Mouse (Mus musculus) frontal cortex, postnatal 36 days (tissue): ENCODE data around the gene Ntsr2.
A peak's percentile ranks its signal among the peaks of the same experiment; 100 is the strongest.

Source experiments
- DNase-seq, 2 experiments: peaks; one replicate each; pipeline ENCODE4 v3.0.0; 2022; ENCODE audit warnings: low spot score in 2 of 2

Ntsr2 gene

GRCm38 (mm10) chr12:16653332-16654093 is at the start of gene Ntsr2:
Gene Ntsr2, plus strand, starts transcription at chr12:16653382.
- peak; percentile 68 to 72 for DNase-seq

GRCm38 (mm10) chr12:16605624-16606023 is 47.6 kb upstream of the Ntsr2 start:
- DNase-seq, result peak; percentile 51 to 60

DNA sequence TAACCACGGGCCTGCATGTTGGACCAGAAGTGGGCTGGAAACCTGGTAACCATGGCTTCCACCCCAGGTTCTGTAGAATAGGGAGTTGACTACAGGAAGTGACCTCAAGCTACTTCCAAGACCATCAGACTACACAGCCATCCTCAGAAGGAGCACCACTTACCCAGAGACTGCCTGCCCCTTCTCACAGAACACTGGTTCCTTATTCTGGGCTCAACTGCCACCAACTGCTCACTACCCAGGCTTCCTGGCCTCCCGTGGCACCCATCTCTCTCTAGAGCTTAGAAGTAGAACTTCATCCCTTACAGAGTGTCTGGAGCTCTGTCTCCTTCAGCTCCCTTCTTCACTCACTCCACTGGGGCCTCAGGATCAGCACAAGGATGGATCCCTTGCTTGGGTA is 42.2 kb upstream of the Ntsr2 start, which contains the start of gene Lpin1:
Gene Lpin1 (minus strand): TSS at position 31 of the 400 bp plus-strand sequence.
- DNase-seq, result no peak

GRCm38 (mm10) chr12:16614556-16614955 is 38.6 kb upstream of the Ntsr2 start:
- no peak for DNase-seq

GRCm38 (mm10) chr12:16615738-16616137 is 37.4 kb upstream of the Ntsr2 start:
- DNase-seq, result no peak

GRCm38 (mm10) chr12:16618512-16619274 is 34.5 kb upstream of the Ntsr2 start:
- peak; percentile 51 to 66 for DNase-seq

GRCm38 (mm10) chr12:16619453-16619852 is 33.7 kb upstream of the Ntsr2 start:
- DNase-seq, result no peak

GRCm38 (mm10) chr12:16620230-16620629 is 33.0 kb upstream of the Ntsr2 start:
- DNase-seq, result no peak

DNA sequence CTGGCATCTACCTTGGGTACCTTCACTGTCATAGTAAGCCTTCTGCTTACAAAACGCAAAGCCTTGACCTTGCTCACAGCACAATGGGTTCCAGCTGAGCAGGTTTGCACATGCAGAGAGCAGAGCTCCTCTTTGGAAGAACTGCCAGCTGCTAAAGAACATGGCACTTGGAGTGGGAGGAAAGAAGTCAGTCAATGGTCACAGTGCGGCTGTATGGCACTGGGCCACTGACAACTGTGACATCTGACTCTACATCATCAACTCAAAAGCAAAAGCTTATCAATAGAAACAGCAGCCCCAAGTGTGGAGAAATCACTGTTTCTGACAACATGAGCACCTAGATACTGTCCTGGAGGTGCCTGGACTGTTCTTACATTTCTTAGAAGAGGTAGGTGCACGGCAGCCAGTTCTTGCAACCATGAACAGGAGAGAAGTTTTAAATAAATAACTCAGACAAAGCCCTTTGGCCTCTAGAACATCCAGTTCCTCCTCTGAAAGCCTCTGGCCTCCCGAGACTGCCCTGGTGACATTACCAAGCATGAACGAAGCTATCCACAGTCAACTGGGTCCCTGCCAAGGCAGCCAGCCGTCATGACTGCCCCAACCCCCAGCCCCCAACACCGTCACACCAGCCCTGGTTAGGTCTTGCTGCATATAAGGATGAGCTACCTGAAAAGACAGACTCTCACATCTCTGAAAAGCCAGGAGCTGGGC is 22.9 kb upstream of the Ntsr2 start:
- DNase-seq, result no peak

DNA sequence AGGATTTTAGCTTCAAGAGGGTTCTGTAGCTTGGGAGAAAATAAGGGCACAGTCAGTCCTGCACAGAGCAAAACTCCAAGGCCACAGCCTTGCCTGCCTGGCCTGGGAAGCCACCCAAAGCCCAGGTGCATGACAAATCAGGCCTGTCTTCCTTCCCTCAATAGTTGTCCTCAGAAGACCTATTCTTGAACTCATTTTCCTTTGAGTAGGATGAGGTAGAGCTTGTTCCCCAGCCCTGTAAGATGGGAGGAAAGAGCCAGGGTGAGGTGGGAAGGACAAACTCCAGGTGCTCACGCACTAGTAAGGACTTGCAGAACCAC is 22.4 kb upstream of the Ntsr2 start:
- no peak for DNase-seq

GRCm38 (mm10) chr12:16631423-16631822 is 21.8 kb upstream of the Ntsr2 start:
- DNase-seq, result no peak

DNA sequence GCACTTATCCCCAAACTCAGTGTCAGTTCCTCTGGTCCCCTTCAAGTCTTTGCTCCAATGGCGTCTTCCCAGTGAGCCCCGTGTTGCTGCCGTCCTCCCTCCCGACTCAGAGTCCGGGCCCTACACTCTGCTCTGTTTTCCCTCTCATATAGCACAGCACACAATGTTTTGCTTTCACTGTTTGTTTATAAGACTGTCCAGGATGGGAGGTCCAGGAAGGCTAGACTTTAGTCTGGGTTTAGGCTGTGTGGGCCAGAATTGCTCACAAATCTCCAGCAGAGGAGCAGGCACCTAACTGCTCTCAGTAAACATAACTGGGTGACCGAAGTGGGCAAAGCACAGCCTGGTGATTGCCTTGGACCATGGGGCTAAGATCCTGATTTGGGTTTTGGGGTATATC is 19.9 kb upstream of the Ntsr2 start:
- no peak for DNase-seq

DNA sequence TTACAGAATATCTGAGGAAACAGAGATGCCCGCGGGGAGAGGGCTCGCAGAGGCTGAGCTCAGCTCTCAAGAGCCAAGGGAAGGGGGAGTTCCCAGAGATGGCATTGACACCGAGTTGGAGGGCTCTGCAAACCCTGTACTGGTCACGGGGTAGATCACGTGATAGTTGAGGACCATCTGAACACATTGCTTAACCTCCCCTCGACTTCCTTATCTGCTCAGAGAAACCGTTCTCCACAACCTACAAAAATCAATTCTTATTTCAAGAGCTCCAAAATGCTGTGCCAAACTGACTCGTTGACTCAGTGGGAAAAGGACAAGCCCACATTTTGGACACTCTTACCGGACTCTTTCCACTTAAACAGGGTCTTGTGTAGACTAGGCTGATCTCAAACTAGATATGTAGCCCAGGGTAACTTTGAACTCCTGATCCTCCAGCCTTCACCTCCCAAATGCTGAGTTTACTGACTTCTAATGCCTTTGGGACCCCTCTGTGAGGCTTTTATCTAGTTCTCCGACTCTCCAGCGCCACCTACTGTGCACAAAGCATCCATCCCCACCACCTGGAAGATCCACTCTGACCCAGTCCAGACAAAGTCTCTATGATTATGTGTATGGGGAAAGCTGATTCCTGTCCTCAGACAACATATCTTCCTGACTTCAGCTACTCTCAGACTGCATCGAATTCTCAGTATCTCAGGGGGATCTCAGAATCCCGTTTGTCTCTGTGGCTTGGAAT is 18.9 kb upstream of the Ntsr2 start:
- DNase-seq, result peak; percentile 30 to 39

DNA sequence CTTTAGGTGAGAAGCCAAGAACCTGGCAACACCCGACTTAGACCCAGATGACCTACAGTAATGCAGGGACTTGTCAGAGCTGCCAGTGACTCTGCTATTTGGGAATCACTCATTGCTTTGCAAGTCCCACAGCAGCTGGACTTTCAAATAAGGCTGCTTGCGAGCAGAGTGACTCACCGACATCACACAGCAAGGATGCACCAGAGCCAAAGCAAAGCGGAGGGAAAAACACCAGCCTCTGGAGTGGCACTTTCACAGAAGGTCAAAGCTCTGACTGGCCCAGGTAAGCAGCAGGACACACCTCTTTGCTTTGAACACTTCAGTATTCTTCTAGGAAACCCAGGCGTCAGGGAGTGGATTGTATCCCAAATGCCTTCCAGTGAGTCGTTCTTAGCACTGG is 17.4 kb upstream of the Ntsr2 start:
- no peak for DNase-seq

GRCm38 (mm10) chr12:16639078-16639771 is 14.0 kb upstream of the Ntsr2 start:
- DNase-seq, result no peak

DNA sequence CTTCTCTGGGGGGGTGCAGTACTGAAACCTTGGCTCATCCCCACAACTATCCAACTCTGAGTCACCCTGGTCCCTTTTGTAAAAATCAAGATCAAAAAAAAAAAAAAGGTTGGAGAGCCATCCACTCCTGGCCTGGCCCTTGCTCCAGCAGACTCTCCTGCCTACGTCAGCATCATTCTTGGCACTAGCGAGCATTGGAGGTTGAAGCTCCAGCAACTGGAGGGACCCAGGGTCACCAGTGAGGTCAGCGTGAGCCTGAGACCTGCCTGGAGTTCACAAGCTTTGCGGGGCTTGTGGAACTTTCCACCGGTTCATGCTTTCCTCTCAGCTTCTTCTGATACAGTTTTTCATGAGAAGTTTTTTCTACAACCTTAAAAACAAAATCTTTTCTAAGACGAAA is 13.1 kb upstream of the Ntsr2 start:
- DNase-seq, result no peak

GRCm38 (mm10) chr12:16642000-16642399 is 11.2 kb upstream of the Ntsr2 start:
- no peak for DNase-seq

DNA sequence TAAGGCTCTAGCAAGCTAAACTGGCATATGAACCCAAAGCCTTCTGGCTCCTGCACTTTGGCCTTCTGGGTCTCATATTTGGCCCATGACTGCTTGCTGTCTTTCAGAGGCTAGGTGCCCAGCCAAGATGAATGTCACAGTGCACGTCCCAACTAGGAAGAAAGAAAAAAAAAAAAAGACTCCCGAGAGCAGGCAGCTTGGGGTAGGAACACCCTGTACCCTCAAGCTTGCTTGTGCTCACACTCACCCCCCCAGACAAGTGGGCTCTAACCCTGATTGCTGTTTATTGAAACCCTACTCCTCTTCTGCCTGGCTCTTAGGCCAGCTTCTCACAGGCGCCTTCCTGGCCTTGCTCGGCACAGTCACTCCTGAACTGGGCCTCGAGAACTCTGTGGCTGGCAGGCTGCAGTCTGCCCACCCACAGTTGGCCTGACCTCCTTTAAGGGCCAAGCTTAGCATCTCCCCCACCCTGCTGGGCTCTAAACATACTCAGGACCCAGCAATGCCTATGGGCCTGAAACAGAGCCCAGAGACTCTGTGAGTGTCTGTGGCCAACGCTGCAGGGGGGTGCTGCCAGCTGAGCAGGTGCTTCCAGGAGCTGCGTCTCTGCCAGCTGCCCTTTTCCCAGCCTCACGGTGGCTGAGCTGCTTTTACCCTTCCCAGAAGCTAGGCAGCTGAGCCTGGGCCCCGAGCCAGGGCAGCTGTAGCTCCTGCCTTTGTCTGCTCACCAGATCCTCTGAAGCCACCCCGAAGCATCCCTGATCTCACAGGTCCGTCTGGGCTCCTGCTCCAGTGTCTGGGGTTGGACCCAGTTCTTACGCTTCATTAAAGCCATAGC is 9.5 kb upstream of the Ntsr2 start:
- peak in 1 of 2 experiments; percentile 36 for DNase-seq

- no peak for DNase-seq
Observed at GRCm38 (mm10) chr12:16644698-16645097, 8.5 kb upstream of the Ntsr2 start.

DNA sequence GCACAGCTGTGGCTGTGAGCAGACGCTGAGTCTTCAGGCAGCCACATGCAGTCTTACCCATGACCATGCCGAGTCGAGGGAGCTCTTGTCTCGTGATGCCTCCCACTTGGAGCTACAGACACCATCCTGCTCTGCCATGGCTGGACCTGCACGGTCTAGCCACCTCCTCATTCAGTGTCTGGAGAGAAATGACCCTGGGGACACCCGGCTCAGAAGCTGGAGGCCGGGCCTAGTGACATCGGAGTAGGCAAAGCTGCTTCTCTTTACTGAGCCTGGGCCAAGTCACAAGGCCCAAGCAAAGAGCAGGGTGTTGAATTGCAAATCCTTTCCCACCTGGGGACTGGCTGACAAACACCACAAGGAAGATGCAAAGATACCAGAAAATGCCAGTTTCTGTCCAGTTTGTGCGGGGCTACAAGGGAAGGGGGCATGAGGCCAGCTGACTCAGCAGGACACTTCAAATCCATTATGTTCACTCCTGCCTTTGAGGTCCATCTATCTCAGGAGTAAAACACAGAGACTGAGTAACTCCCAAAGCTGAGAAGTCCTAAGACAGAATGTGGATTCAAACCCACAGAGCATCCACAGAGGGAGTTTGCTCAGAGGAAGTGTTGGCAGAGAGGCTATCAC is 6.3 kb upstream of the Ntsr2 start:
- no peak for DNase-seq
